In genomic region chr8:122639521-122640248, GRCm38 (mm10) we compare ENCODE assay signal across 10 mouse cellular contexts. TPM values are rescaled to one million over a fixed set of nuclear protein-coding genes. Genes with fewer than 3 reads are reported as not detected.
A peak's percentile ranks its signal among the peaks of the same experiment; 100 is the strongest.
DNase-seq lines count a peak whose midpoint lies in the region; ATAC-seq and TF ChIP-seq lines count a peak whose summit lies in the region.
"Had no signal": no experiment of that assay in that cellular context is flagged by ENCODE, and none has a peak within 500 bp of the region (broad histone marks: within the 10 kb centered on the region; RNA-seq: fewer than 3 reads in every experiment).

No protein-coding gene starts in this region.

- no peak overlapping the region for H3K9ac ChIP-seq in forebrain, embryonic 11.5 days (ENCODE audit: low read length)
- no peak overlapping the region; the same call in 1 of the 2 replicates for H3K9ac ChIP-seq in intestine, postnatal 0 days (ENCODE audit: low read depth, low read length)
- H3K9ac ChIP-seq in limb, embryonic 15.5 days: no peak overlapping the region
- no peak overlapping the region for H3K9ac ChIP-seq in neural tube, embryonic 14.5 days (replicated peaks; ENCODE audit: low read depth, low read length)
- H3K9ac ChIP-seq: liver, embryonic 13.5 days had no signal

- H3K27me3 ChIP-seq in forebrain, embryonic 10.5 days (ENCODE audit: poor library complexity, severe bottlenecking): no peaks in the 10 kb centered on the region
- no peaks in the 10 kb centered on the region for H3K27me3 ChIP-seq in forebrain, embryonic 11.5 days (ENCODE audit: control insufficient read depth, insufficient read depth, low read length)
- H3K27me3 ChIP-seq in intestine, postnatal 0 days (replicated peaks; ENCODE audit: control insufficient read depth, insufficient read depth, low read length): no peaks in the 10 kb centered on the region
- H3K27me3 ChIP-seq in limb, embryonic 15.5 days: no peaks in the 10 kb centered on the region
- no peaks in the 10 kb centered on the region for H3K27me3 ChIP-seq in neural tube, embryonic 14.5 days (ENCODE audit: control insufficient read depth, insufficient read depth, low read length)
- H3K27me3 ChIP-seq: liver, embryonic 13.5 days had no signal

- ATAC-seq in forebrain, embryonic 11.5 days (replicated peaks; ENCODE audit: low FRiP score): no peak
- no peak for ATAC-seq in intestine, postnatal 0 days
- peak; percentile 18; the same call in 1 of the 2 replicates for ATAC-seq in limb, embryonic 15.5 days (ENCODE audit: insufficient number of reproducible peaks, low FRiP score, low TSS enrichment, low read depth)
- peak; percentile 63; the same call in 1 of the 2 replicates for ATAC-seq in neural tube, embryonic 14.5 days (ENCODE audit: low read depth)
- ATAC-seq in activated CD4-positive, CD25-positive, alpha-beta regulatory T cell, adult 4 months: no peak

- intact Hi-C loops in gastrocnemius, adult 2 months (cut with DNase I): no loop called here

- H3K4me3 ChIP-seq in forebrain, embryonic 10.5 days: no peak overlapping the region
- H3K4me3 ChIP-seq in forebrain, embryonic 11.5 days (ENCODE audit: low read depth, low read length): no peak overlapping the region
- H3K4me3 ChIP-seq in gastrocnemius, adult 2 months: peak overlapping the region; percentile 11; the same call in 1 of the 2 replicates
- H3K4me3 ChIP-seq in intestine, postnatal 0 days (ENCODE audit: low read depth, low read length): no peak overlapping the region
- no peak overlapping the region for H3K4me3 ChIP-seq in limb, embryonic 15.5 days
- no peak overlapping the region for H3K4me3 ChIP-seq in neural tube, embryonic 14.5 days (ENCODE audit: low read depth, low read length)
- H3K4me3 ChIP-seq: liver, embryonic 13.5 days had no signal

- H3K27ac ChIP-seq in forebrain, embryonic 10.5 days: peak overlapping the region; percentile 53
- H3K27ac ChIP-seq in forebrain, embryonic 11.5 days (ENCODE audit: low read depth, low read length): no peak overlapping the region
- peak overlapping the region; percentile 3 for H3K27ac ChIP-seq in gastrocnemius, adult 2 months
- 0 out of 2 replicates have a peak overlapping the region, but pooled peaks have one; percentile 46 for H3K27ac ChIP-seq in intestine, postnatal 0 days (ENCODE audit: low read depth, low read length)
- peak overlapping the region; percentile 54; the same call in 1 of the 2 replicates for H3K27ac ChIP-seq in limb, embryonic 15.5 days
- H3K27ac ChIP-seq in neural tube, embryonic 14.5 days (ENCODE audit: low read depth, low read length): no peak overlapping the region
- H3K27ac ChIP-seq: liver, embryonic 13.5 days had no signal

- H3K4me2 ChIP-seq in forebrain, embryonic 11.5 days (ENCODE audit: low read depth, low read length, severe bottlenecking): no peak overlapping the region
- no peak overlapping the region for H3K4me2 ChIP-seq in intestine, postnatal 0 days (replicated peaks; ENCODE audit: low read depth)
- no peak overlapping the region for H3K4me2 ChIP-seq in limb, embryonic 15.5 days
- H3K4me2 ChIP-seq in neural tube, embryonic 14.5 days (ENCODE audit: low read depth, low read length): no peak overlapping the region
- H3K4me2 ChIP-seq: liver, embryonic 13.5 days had no signal

- H3K4me1 ChIP-seq in forebrain, embryonic 10.5 days: peaks cover 35% of the 10 kb centered on the region
- peaks cover 2% of the 10 kb centered on the region; the same call in 1 of the 2 replicates for H3K4me1 ChIP-seq in forebrain, embryonic 11.5 days (replicated peaks; ENCODE audit: control insufficient read depth, insufficient read depth, low read length)
- peaks cover 19% of the 10 kb centered on the region; the same call in 1 of the 2 replicates for H3K4me1 ChIP-seq in intestine, postnatal 0 days (replicated peaks; ENCODE audit: control insufficient read depth, insufficient read depth, low read length)
- H3K4me1 ChIP-seq in limb, embryonic 15.5 days: peaks cover 50% of the 10 kb centered on the region
- 0 out of 2 replicates have a peak, but pooled peaks cover 4% of the 10 kb centered on the region for H3K4me1 ChIP-seq in neural tube, embryonic 14.5 days (ENCODE audit: control insufficient read depth, insufficient read depth, low read length)

- TF ChIP-seq CTCF in gastrocnemius, adult 2 months (IDR thresholded peaks at IDR 0.05): no peak
- no peak for TF ChIP-seq CTCF in intestine, postnatal 0 days (IDR thresholded peaks at IDR 0.05; ENCODE audit: low read depth)

- H3K9me3 ChIP-seq in forebrain, embryonic 10.5 days: no peaks in the 10 kb centered on the region
- no peaks in the 10 kb centered on the region for H3K9me3 ChIP-seq in forebrain, embryonic 11.5 days (ENCODE audit: control insufficient read depth, low read length)
- H3K9me3 ChIP-seq in intestine, postnatal 0 days (ENCODE audit: control insufficient read depth): no peaks in the 10 kb centered on the region
- H3K9me3 ChIP-seq in limb, embryonic 15.5 days: no peaks in the 10 kb centered on the region
- no peaks in the 10 kb centered on the region for H3K9me3 ChIP-seq in neural tube, embryonic 14.5 days (ENCODE audit: control insufficient read depth, low read length)
- H3K9me3 ChIP-seq: liver, embryonic 13.5 days had no signal

- 0 out of 2 replicates have a peak, but pooled peaks cover 3% of the 10 kb centered on the region for H3K36me3 ChIP-seq in forebrain, embryonic 10.5 days (replicated peaks)
- H3K36me3 ChIP-seq in forebrain, embryonic 11.5 days (ENCODE audit: control insufficient read depth, insufficient read depth, low read length): no peaks in the 10 kb centered on the region
- H3K36me3 ChIP-seq in intestine, postnatal 0 days (ENCODE audit: control insufficient read depth, insufficient read depth): no peaks in the 10 kb centered on the region; the same call in 1 of the 2 replicates
- peaks cover 14% of the 10 kb centered on the region for H3K36me3 ChIP-seq in limb, embryonic 15.5 days
- H3K36me3 ChIP-seq in neural tube, embryonic 14.5 days (ENCODE audit: control insufficient read depth, insufficient read depth, low read length): peaks cover 38% of the 10 kb centered on the region

- no peak for DNase-seq in forebrain, embryonic 10.5 days (ENCODE audit: extremely low spot score, low spot score)
- DNase-seq in forebrain, embryonic 11.5 days (ENCODE audit: low spot score): no peak
- peak; percentile 78 for DNase-seq in cerebellum, adult 9-10 months
- DNase-seq in gastrocnemius, adult 2 months: peak; percentile 81
- DNase-seq: liver, embryonic 13.5 days had no signal

- 62% methylated on average over 16 of the region's 16 CpGs for WGBS in forebrain, embryonic 10.5 days
- 64% methylated on average over 16 of the region's 16 CpGs for WGBS in forebrain, embryonic 11.5 days
- WGBS in intestine, postnatal 0 days: 34% methylated on average over 16 of the region's 16 CpGs
- WGBS in limb, embryonic 15.5 days: 24% methylated on average over 16 of the region's 16 CpGs
- 44% methylated on average over 16 of the region's 16 CpGs for WGBS in neural tube, embryonic 14.5 days

RNA-seq across cellular contexts. Expression of gene Pabpn1l, which starts 17.1 kb away (rescaled TPM):
- not detected in 2 replicates for polyA plus RNA-seq in forebrain, embryonic 10.5 days (2016; fragmentation: Nextera tagmentation; extraction: Ambion mirVana)
- not detected in 2 replicates for polyA plus RNA-seq in forebrain, embryonic 11.5 days (2014; fragmentation: Nextera tagmentation; extraction: Ambion mirVana)
- not detected for total RNA-seq in gastrocnemius, adult 2 months (2021)
- 0.13 TPM in 1 of 2 replicates, not detected in the other for polyA plus RNA-seq in intestine, postnatal 0 days (2015; fragmentation: Nextera tagmentation; extraction: Ambion mirVana)
- polyA plus RNA-seq in limb, embryonic 15.5 days (2015; fragmentation: Nextera tagmentation; extraction: Ambion mirVana): not detected in 2 replicates
- polyA plus RNA-seq in neural tube, embryonic 14.5 days (2014; fragmentation: Nextera tagmentation; extraction: Ambion mirVana): not detected in 2 replicates
- polyA plus RNA-seq in activated CD4-positive, CD25-positive, alpha-beta regulatory T cell, adult 4 months (2017; shearing (Covaris generic)): not detected
- polyA plus RNA-seq: C2C12; liver, embryonic 13.5 days had no signal

RNA-seq across cellular contexts. Expression of gene Trappc2l, which starts 28.2 kb away (rescaled TPM):
- polyA plus RNA-seq in forebrain, embryonic 10.5 days (2016; fragmentation: Nextera tagmentation; extraction: Ambion mirVana): 41.0 and 44.1 TPM in 2 replicates
- 39.3 and 49.9 TPM in 2 replicates for polyA plus RNA-seq in forebrain, embryonic 11.5 days (2014; fragmentation: Nextera tagmentation; extraction: Ambion mirVana)
- total RNA-seq in gastrocnemius, adult 2 months (2021): 10 to 100 TPM; 39.3 to 45.5 TPM
- polyA plus RNA-seq in intestine, postnatal 0 days (2015; fragmentation: Nextera tagmentation; extraction: Ambion mirVana): 136 and 144 TPM in 2 replicates
- 48.9 and 60.1 TPM in 2 replicates for polyA plus RNA-seq in limb, embryonic 15.5 days (2015; fragmentation: Nextera tagmentation; extraction: Ambion mirVana)
- 119 and 150 TPM in 2 replicates for polyA plus RNA-seq in neural tube, embryonic 14.5 days (2014; fragmentation: Nextera tagmentation; extraction: Ambion mirVana)
- 10 to 100 TPM; 46.3 to 78.4 TPM for polyA plus RNA-seq in activated CD4-positive, CD25-positive, alpha-beta regulatory T cell, adult 4 months (2017; shearing (Covaris generic))

RNA-seq across cellular contexts. Expression of gene Galns, which starts 28.4 kb away (rescaled TPM):
- 4.6 and 5.5 TPM in 2 replicates for polyA plus RNA-seq in forebrain, embryonic 10.5 days (2016; fragmentation: Nextera tagmentation; extraction: Ambion mirVana)
- polyA plus RNA-seq in forebrain, embryonic 11.5 days (2014; fragmentation: Nextera tagmentation; extraction: Ambion mirVana): 4.5 and 5.8 TPM in 2 replicates
- total RNA-seq in gastrocnemius, adult 2 months (2021): 1 to 10 TPM; 1.0 to 1.1 TPM
- 58.1 and 59.0 TPM in 2 replicates for polyA plus RNA-seq in intestine, postnatal 0 days (2015; fragmentation: Nextera tagmentation; extraction: Ambion mirVana)
- polyA plus RNA-seq in limb, embryonic 15.5 days (2015; fragmentation: Nextera tagmentation; extraction: Ambion mirVana): 12.0 and 16.6 TPM in 2 replicates
- polyA plus RNA-seq in neural tube, embryonic 14.5 days (2014; fragmentation: Nextera tagmentation; extraction: Ambion mirVana): 6.9 and 7.1 TPM in 2 replicates
- polyA plus RNA-seq in activated CD4-positive, CD25-positive, alpha-beta regulatory T cell, adult 4 months (2017; shearing (Covaris generic)): 10 to 100 TPM in 1 of 2 experiments, 1 to 10 TPM in 1; 9.8 to 10.5 TPM

RNA-seq across cellular contexts. Expression of gene Cbfa2t3, which starts 59.2 kb away (rescaled TPM):
- 1.6 and 2.4 TPM in 2 replicates for polyA plus RNA-seq in forebrain, embryonic 10.5 days (2016; fragmentation: Nextera tagmentation; extraction: Ambion mirVana)
- 6.0 and 7.0 TPM in 2 replicates for polyA plus RNA-seq in forebrain, embryonic 11.5 days (2014; fragmentation: Nextera tagmentation; extraction: Ambion mirVana)
- 10 to 100 TPM; 18.8 to 23.4 TPM for total RNA-seq in gastrocnemius, adult 2 months (2021)
- polyA plus RNA-seq in intestine, postnatal 0 days (2015; fragmentation: Nextera tagmentation; extraction: Ambion mirVana): 5.9 and 7.6 TPM in 2 replicates
- polyA plus RNA-seq in limb, embryonic 15.5 days (2015; fragmentation: Nextera tagmentation; extraction: Ambion mirVana): 4.6 and 5.1 TPM in 2 replicates
- 23.5 and 23.9 TPM in 2 replicates for polyA plus RNA-seq in neural tube, embryonic 14.5 days (2014; fragmentation: Nextera tagmentation; extraction: Ambion mirVana)
- under 1 TPM; 0.08 to 0.28 TPM for polyA plus RNA-seq in activated CD4-positive, CD25-positive, alpha-beta regulatory T cell, adult 4 months (2017; shearing (Covaris generic))

Comparison
In these comparisons a context has a peak if more than half of its experiments do, and no peak if none do; other contexts are left out.
1. H3K27ac ChIP-seq: peak in forebrain, embryonic 10.5 days (single experiment), gastrocnemius, adult 2 months (single experiment), intestine, postnatal 0 days (single experiment) and limb, embryonic 15.5 days (single experiment); none in forebrain, embryonic 11.5 days (single experiment) and neural tube, embryonic 14.5 days (single experiment).
2. DNase-seq: peak in cerebellum, adult 9-10 months (single experiment) and gastrocnemius, adult 2 months (single experiment); none in forebrain, embryonic 10.5 days (single experiment) and forebrain, embryonic 11.5 days (single experiment).
3. ATAC-seq: peak in limb, embryonic 15.5 days (single experiment) and neural tube, embryonic 14.5 days (single experiment); none in forebrain, embryonic 11.5 days (single experiment), intestine, postnatal 0 days (single experiment) and activated CD4-positive, CD25-positive, alpha-beta regulatory T cell, adult 4 months (single experiment).